Mouse (Mus musculus) duodenum, adult 2 months (tissue): Measurements from ENCODE around the gene Hist1h2ap. TPM values are rescaled to one million over a fixed set of nuclear protein-coding genes. Genes with fewer than 3 reads are reported as not detected.

ENCODE experiments used
- polyA plus RNA-seq: library from polyadenylated mRNA; depleted of rRNA; stranded (reverse); fragments of >200 nt; gene quantifications from 2 replicates; pipeline ENCODE4 v1.2.3, GENCODE M21; 2012; ENCODE audit warnings: low replicate concordance; rRNA removed

Hist1h2ap gene
- 223 and 1,937 TPM in 2 replicates for polyA plus RNA-seq

GRCm38 (mm10) chr13:21833461-21833860, at the start of gene Hist1h2ap, which contains the start of gene Hist1h2br:
TSS of gene Hist1h2ap (minus strand) at chr13:21833507.
TSS of gene Hist1h2br (plus strand) at chr13:21833743.

GRCm38 (mm10) chr13:21831418-21832394, 1.6 kb downstream of the Hist1h2ap start, which contains the start of gene Hist1h4n:
TSS of gene Hist1h4n (minus strand) at chr13:21832196.

GRCm38 (mm10) chr13:21811539-21811938, 21.8 kb downstream of the Hist1h2ap start, which contains the start of gene Hist1h4m:
TSS of gene Hist1h4m (plus strand) at chr13:21811746.

GRCm38 (mm10) chr13:21810073-21810472, 23.2 kb downstream of the Hist1h2ap start, which contains the start of the genes Hist1h2bq and Hist1h2ao:
TSS of gene Hist1h2bq (minus strand) at chr13:21810197.
TSS of gene Hist1h2ao (plus strand) at chr13:21810465.

GRCm38 (mm10) chr13:21786899-21787629, 46.2 kb downstream of the Hist1h2ap start, which contains the start of the genes Hist1h2an and Hist1h2bp:
TSS of gene Hist1h2an (minus strand) at chr13:21787218.
TSS of gene Hist1h2bp (plus strand) at chr13:21787461.

GRCm38 (mm10) chr13:21783255-21783617, 50.1 kb downstream of the Hist1h2ap start, which contains the start of gene Hist1h3i:
TSS of gene Hist1h3i (minus strand) at chr13:21783370.

Other genes with a start within 250 kb of the Hist1h2ap start
- gene Olfr1362, start 219.5 kb downstream of the Hist1h2ap start, polyA plus RNA-seq = not detected in 2 replicates
- gene Olfr11, start 191.0 kb downstream of the Hist1h2ap start, polyA plus RNA-seq = not detected in 2 replicates
- not detected in 2 replicates for gene Olfr1361, start 170.1 kb downstream of the Hist1h2ap start, polyA plus RNA-seq
- not detected in 2 replicates for gene Olfr1360, start 156.1 kb downstream of the Hist1h2ap start, polyA plus RNA-seq
- not detected in 2 replicates for gene Olfr1359, start 135.4 kb downstream of the Hist1h2ap start, polyA plus RNA-seq
- 7.5 and 8.8 TPM in 2 replicates for gene Hist1h2bl, start 117.4 kb downstream of the Hist1h2ap start, polyA plus RNA-seq
- gene Hist1h2ai, start 117.1 kb downstream of the Hist1h2ap start, polyA plus RNA-seq = 13.1 and 96.4 TPM in 2 replicates
- gene Hist1h3h, start 115.8 kb downstream of the Hist1h2ap start, polyA plus RNA-seq = 70.2 and 104 TPM in 2 replicates
- gene Hist1h2bm, start 111.5 kb downstream of the Hist1h2ap start, polyA plus RNA-seq = 3.8 and 7.0 TPM in 2 replicates
- 3.1 and 3.3 TPM in 2 replicates for gene Hist1h4j, start 98.4 kb downstream of the Hist1h2ap start, polyA plus RNA-seq
- 26.4 and 32.3 TPM in 2 replicates for gene Hist1h4k, start 83.0 kb downstream of the Hist1h2ap start, polyA plus RNA-seq
- gene Hist1h2ak, start 79.7 kb downstream of the Hist1h2ap start, polyA plus RNA-seq = 28.1 and 60.3 TPM in 2 replicates
- 10.3 and 18.9 TPM in 2 replicates for gene Hist1h2bn, start 79.4 kb downstream of the Hist1h2ap start, polyA plus RNA-seq
- gene Hist1h1b, start 52.9 kb downstream of the Hist1h2ap start, polyA plus RNA-seq = 1.6 and 2.1 TPM in 2 replicates
- 76.2 and 99.7 TPM in 2 replicates for gene Hist1h3i, start 50.1 kb downstream of the Hist1h2ap start, polyA plus RNA-seq
- 8.4 and 153 TPM in 2 replicates for gene Hist1h2an, start 46.3 kb downstream of the Hist1h2ap start, polyA plus RNA-seq
- 2.6 and 4.6 TPM in 2 replicates for gene Hist1h2bp, start 46.0 kb downstream of the Hist1h2ap start, polyA plus RNA-seq
- gene Hist1h2bq, start 23.3 kb downstream of the Hist1h2ap start, polyA plus RNA-seq = 23.5 and 27.4 TPM in 2 replicates
- gene Hist1h2ao, start 23.0 kb downstream of the Hist1h2ap start, polyA plus RNA-seq = not detected in 2 replicates
- gene Hist1h4m, start 21.8 kb downstream of the Hist1h2ap start, polyA plus RNA-seq = 1.3 and 6.9 TPM in 2 replicates
- 20.7 and 25.5 TPM in 2 replicates for gene Hist1h4n, start 1.3 kb downstream of the Hist1h2ap start, polyA plus RNA-seq
- 22.5 and 29.8 TPM in 2 replicates for gene Hist1h2br, start 236 bp upstream of the Hist1h2ap start, polyA plus RNA-seq
- 0.14 and 0.51 TPM in 2 replicates for gene Zfp184, start 111.6 kb upstream of the Hist1h2ap start, polyA plus RNA-seq
- gene Pom121l2, start 147.7 kb upstream of the Hist1h2ap start, polyA plus RNA-seq = not detected in 2 replicates
- gene Prss16, start 176.2 kb upstream of the Hist1h2ap start, polyA plus RNA-seq = 1.4 and 2.5 TPM in 2 replicates
- 34.5 and 86.3 TPM in 2 replicates for gene Hist1h2ah, start 202.1 kb upstream of the Hist1h2ap start, polyA plus RNA-seq
- 17.4 and 23.1 TPM in 2 replicates for gene Hist1h2bk, start 202.4 kb upstream of the Hist1h2ap start, polyA plus RNA-seq
- 4.0 and 9.6 TPM in 2 replicates for gene Hist1h4i, start 207.9 kb upstream of the Hist1h2ap start, polyA plus RNA-seq
- gene Hist1h2ag, start 209.4 kb upstream of the Hist1h2ap start, polyA plus RNA-seq = 6.2 and 30.8 TPM in 2 replicates
- gene Hist1h2bj, start 209.7 kb upstream of the Hist1h2ap start, polyA plus RNA-seq = 19.4 and 20.7 TPM in 2 replicates